Mouse (Mus musculus): ENCODE measurements around the gene Cyp4f13.

The Cyp4f13 gene

DNA sequence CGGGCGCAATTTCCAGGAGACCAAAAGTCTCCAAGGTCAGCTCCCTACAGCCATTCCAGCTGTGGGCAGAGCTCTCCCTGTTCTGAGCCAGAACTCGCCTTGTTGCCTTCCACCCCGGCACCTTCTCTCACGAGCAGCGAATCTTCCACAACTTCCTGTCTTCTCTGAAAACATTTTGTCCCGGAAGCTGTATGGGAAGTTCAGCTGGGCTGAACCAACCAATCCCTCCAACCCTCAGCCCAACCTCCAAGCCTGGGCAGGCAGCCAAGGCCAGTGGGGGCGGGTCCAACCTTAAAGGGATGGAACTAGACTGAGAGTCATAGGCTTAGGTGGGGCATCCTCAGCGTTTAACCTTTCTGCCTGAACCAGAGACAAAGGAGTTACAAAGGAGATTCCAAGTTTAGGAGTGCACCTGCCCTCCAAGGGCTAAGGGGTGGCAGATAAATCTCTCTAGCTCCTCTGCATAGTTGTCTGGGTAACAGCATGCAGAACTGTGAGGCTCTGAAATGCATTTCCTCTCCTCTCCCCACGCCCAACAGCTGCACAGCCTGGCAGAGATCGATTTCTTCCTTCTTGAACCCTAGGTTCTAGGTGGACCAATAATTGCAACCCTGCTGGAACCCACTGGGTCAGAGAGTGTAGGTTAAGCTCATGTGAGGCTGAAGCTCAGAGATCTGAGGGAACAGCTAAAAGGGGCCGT, at the start of gene Cyp4f13:
Gene Cyp4f13 (minus strand): TSS at position 188 of the 700 bp plus-strand sequence.
- peak; percentile 80 to 92 for DNase-seq (ENCODE audit: low spot score in 2 of 2)

GRCm38 (mm10) chr17:32992699-32993474, 45.7 kb upstream of the Cyp4f13 start, which contains the start of gene Zfp952:
Zfp952 (plus strand) TSS chr17:32993129.
- peak; percentile 75 to 85 for DNase-seq (ENCODE audit: low spot score in 2 of 2)

DNA sequence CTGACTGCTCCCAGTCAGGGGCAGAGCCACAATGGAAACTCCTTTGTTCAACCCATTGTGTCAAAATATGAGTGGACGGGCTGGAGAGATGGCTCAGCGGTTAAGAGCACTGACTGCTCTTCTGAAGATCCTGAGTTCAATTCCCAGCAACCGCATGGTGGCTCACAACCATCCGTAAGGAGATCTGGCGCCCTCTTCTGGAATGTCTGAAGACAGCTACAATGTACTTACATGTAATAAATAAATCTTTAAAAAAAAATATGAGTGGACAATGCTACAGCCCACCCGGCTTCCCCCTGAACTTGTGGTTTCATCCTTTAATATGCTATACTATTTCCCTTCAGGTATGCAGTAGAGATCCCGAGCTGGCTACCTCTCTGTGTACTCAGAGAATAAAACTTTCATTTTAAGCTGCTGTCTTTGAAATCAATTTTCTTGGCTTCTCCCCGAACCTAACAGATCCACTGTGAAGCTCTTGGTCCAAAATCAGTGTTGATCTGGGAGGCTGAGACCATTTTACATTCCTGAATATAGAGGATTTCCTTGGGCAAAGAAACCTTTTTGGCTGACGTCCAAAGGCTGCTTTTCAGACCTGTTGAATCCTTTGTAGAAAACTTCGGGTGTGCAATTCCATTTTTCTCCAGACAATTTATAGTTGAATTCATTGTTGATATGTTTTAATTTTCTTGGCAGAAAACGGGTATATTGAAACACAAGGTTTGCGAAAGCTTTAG, 44.9 kb upstream of the Cyp4f13 start:
- DNase-seq (ENCODE audit: low spot score in 2 of 2) = no peak

GRCm38 (mm10) chr17:32986301-32986700, 39.1 kb upstream of the Cyp4f13 start:
- DNase-seq (ENCODE audit: low spot score in 2 of 2) = no peak

DNA sequence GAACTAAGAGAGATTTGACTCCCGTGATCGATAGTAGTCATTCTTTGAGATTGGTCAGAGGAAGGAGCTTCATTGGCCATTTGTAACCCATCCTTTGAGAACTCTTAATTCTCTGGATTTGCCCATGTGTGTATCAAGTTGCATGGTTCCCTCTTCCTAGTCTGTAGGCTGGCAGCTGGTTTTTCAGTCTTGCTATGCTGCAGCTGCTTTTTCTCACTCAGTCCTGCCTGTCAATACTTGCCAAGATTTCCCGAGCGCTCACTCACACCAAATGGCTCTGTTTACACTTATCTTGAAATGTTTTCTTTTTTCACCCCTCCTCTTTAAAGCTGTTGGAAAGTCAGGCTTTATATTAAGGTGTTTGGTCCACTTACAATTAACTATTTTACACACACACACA, 34.2 kb upstream of the Cyp4f13 start:
- DNase-seq (ENCODE audit: low spot score in 2 of 2) = no peak

DNA sequence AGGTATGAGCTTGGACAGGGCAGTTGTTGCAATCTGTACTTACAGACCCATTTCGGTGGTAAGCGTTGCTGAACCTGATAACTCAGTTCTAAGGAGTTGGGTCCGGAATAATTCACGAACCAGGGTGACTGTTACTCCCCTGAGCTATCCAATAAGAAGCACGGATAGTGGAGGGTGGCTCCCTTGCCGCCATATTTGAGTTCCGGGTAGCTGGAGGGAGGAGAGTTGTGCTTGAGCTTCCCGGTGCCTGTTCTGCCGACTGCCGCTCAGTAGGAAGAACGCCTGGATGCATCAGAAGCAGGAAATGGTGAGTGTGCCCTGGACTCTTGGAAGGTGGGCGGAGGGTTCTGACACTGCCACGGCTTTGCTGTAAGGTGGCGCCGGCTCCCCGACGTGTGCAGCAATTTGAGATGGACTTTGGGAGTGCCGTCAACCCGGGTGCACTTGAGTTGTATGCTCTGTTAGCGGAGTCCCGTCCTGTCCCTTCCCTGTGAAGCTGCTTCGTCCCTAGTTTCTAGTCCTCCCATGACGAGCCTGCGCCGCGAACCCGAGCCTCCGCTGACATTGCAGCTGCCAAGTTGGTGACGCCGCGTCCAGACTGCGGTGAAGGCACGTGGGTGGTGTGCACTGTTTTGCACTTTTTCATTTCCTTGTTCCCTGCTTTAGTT, 18.6 kb upstream of the Cyp4f13 start, which contains the start of gene Zfp472:
Gene Zfp472 (plus strand): TSS at position 192 of the 668 bp plus-strand sequence.
- peak; percentile 82 to 90 for DNase-seq (ENCODE audit: low spot score in 2 of 2)

DNA sequence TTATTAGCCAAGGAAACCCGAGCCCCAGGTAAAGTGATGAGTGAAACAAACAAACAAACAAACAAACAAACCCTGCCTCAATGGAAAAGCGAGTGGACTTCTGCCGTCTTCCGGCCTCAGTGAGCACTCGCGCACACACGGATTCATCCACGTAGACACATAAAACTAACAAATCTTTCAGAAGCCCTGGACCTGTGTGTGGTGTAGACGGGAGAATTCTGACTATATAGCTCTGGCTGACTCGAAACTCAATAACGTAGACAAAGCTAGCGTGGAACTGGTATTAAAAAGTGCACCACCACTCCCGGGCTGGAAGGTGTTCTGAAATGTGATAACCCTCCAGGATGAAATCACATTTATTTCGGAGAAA, 18.0 kb upstream of the Cyp4f13 start:
- DNase-seq (ENCODE audit: low spot score in 2 of 2) = no peak

DNA sequence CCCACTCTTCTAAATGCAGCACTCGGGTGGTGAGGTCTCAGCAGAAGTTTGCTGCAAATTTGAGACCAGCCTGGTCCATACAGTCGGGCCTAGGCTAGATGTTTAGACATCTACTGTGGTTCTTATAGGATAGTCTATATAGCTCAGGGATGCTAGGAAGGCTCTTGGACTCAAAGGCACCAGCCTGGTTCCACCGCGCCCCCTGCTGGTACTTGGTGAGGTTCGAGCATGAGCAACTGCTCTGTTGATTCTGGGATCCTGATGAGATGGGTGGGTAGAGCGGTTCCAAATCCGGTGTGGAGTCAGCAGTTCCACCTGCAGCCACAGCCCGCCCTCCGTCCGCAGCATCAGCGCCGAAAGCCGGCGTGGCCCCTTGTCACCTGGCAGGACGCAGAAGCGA, 4.2 kb upstream of the Cyp4f13 start:
- DNase-seq (ENCODE audit: low spot score in 2 of 2) = peak; percentile 81 to 84

GRCm38 (mm10) chr17:32951006-32951405, 3.8 kb upstream of the Cyp4f13 start:
- no peak for DNase-seq (ENCODE audit: low spot score in 2 of 2)

DNA sequence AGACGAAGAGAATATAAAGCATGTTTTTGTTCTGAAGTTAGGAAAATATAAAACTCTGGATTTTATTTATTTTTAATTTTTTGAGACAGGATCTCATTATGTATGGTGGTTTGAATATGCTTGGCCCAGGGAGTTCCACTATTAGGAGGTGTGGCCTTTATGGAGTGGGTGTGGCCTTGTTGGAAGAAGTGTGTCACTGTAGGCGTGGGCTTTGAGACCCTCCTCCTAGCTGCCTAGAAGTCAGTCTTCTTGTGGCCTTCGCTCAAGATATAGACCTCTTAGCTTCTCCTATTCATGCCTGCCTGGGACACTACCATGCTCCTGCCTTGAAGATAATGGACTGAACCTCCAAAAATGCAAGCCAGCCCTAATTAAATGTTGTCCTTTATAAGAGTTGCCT, 2.9 kb upstream of the Cyp4f13 start:
- no peak for DNase-seq (ENCODE audit: low spot score in 2 of 2)

DNA sequence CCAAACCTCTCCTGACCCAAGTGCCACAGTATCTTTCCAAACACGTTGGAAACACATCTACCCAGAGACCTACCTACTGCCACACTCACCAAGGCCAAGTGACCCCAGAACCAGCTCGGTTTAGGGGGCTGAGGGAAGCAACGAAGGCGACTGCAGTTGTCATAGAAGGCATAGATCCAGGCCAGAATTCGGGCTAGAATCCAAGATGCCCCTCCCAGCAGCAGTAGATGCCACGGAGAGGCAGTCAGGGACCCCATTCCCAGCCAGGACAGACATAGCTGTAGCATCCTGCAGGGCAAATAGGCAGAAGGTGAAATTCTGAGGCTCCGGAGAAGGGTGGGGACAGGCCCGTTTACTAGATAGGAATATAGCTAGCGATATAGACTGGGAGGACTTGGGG, 486 bp downstream of the Cyp4f13 start:
- DNase-seq (ENCODE audit: low spot score in 2 of 2) = no peak

DNA sequence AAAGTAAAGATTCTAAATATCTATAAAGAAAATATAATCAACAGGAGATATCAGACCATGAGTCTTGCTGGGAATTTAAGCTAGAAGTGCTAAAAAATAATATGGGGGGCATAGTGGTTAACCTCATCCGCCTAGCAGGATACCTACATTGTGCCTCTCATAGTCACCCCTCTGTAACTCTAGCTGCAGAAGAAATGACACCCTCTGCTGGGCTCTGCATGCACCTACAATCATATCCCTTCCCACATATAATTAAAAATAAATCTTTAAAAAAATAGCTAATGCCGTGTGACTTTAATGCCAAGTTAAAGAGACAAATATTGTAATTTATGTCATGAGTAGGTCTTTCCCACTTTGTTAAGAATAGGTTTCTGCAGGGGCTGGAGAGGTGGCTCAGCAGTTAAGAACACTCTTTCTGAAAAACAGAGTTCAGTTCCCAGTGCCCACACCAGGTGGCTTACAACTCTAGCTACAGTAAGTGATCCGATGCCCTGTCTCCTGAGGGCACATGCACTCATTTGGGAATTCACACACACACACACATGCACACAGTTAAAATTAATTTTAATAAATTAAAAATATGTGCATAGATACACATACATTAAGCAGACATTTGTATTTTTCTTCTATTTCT, 2.7 kb downstream of the Cyp4f13 start:
- no peak for DNase-seq (ENCODE audit: low spot score in 2 of 2)

GRCm38 (mm10) chr17:32943661-32944060, 3.5 kb downstream of the Cyp4f13 start:
- no peak for DNase-seq (ENCODE audit: low spot score in 2 of 2)

DNA sequence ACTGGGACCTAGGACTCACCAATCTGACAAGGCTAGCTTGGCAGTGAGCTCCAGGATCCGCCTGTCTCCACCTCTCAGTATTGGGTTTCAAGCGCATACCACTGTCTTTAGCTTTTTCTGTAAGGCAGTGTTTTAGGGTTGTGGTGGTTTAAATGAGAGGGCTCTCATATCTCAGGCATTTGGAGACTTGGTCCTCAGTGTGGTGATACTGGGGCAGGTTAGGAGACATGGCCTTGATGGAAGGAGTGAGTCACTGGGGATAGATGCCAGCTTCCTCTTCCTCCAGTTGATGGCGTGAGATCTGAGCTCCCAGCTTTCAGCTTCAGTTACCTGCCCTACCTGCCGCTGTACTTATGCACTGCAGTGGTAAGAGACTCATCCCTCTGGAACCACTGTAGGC, 7.4 kb downstream of the Cyp4f13 start:
- no peak for DNase-seq (ENCODE audit: low spot score in 2 of 2)

- no peak for DNase-seq (ENCODE audit: low spot score in 2 of 2)
Observed at GRCm38 (mm10) chr17:32927803-32928202, 19.4 kb downstream of the Cyp4f13 start.

- DNase-seq (ENCODE audit: low spot score in 2 of 2) = peak; percentile 27 to 37
Observed at GRCm38 (mm10) chr17:32924658-32925312, 22.4 kb downstream of the Cyp4f13 start.

- DNase-seq (ENCODE audit: low spot score in 2 of 2) = no peak
Observed at GRCm38 (mm10) chr17:32923681-32924080, 23.5 kb downstream of the Cyp4f13 start.

DNA sequence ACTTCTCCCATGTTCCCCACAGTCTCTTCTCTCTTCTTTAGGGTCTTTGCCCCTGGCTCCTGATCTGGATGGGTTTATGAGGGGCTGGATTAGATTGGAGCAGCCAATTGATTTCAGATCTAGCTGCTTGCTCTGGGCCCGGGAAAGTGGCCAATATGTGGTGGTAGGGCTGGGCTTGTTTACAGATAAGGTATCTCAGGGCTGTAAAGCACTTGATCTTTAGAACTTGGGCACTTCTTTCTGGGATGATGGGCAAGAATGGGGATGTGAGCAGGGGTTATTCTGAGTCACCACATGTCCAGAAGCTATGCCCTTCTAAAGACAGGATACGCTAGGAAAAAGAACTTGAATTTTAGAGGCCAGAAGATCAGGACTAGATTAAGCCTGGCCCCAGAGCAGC, 28.1 kb downstream of the Cyp4f13 start:
- no peak for DNase-seq (ENCODE audit: low spot score in 2 of 2)

DNA sequence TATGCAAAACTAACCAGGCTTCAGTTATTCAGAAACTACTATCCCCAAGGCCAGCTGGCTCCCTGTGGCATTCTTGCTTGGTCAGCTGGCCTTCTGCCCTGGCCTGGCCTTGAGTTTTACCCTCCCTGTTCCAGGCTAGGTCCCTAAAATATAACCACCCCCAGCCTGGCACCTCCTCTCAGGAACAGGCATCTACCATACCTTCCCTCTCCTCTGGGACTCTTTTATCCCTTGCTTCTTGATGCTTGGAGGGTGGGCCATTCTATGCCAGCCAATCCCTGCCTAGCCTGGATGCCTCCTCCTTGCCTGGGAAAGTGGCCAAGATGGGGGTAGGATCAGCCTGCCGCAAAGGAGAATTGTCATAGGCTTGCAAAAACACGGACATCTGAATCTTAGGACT, 30.1 kb downstream of the Cyp4f13 start, which contains the start of gene Cyp4f14:
Gene Cyp4f14 (minus strand): TSS at position 212 of the 400 bp plus-strand sequence.
- DNase-seq (ENCODE audit: low spot score in 2 of 2) = no peak

DNA sequence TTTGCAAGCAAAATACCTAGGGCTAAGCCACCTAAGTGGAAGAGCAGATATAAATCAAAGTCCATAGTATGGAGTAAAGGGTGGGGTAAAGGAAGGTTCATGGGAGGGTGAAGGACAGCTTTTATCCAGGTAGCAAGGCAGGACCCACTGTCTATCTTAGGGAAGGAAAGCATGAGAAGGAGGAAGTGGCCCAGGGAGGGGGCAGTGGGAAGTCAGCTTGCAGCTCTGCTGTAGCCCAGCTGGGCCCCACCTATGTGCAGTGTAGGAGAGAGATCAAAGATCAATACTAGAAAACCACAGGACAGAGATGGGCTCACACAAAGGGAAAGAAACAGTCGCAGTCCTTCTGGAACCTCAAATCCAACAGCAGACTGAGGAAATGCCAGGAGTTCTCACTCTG, 31.1 kb downstream of the Cyp4f13 start:
- no peak for DNase-seq (ENCODE audit: low spot score in 2 of 2)

DNA sequence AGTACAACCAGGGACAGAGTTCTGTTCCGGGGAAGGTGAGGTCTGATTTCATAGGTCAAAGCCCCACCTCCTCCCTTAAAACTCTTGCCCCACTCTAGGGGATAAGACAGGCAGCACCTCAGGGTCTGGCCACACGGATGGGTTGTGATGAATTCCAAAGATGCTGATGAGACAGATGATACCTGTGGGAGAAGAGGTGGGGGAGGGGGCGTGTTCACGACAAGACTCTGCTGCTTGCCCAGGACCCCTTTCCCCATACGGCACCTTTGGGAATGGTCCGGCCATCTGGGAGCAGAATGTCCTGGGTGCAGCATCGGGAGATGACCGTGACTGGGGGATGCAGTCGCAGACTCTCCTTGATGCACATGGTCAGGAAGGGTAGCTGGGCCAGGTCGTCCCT, 41.0 kb downstream of the Cyp4f13 start:
- DNase-seq (ENCODE audit: low spot score in 2 of 2) = no peak
